Mouse (Mus musculus): Measurements from ENCODE around the gene Gm14548. TPM values are rescaled to one million over a fixed set of nuclear protein-coding genes. Genes with fewer than 3 reads are reported as not detected.

Gm14548 gene
- 1.8 TPM for polyA plus RNA-seq (2014; fragmentation: Illumina TruSeq; extraction: RNeasy Lipid Tissue Mini Kit (QIAGEN cat#74804); ENCODE audit: insufficient read depth, low read depth, low replicate concordance)

DNA sequence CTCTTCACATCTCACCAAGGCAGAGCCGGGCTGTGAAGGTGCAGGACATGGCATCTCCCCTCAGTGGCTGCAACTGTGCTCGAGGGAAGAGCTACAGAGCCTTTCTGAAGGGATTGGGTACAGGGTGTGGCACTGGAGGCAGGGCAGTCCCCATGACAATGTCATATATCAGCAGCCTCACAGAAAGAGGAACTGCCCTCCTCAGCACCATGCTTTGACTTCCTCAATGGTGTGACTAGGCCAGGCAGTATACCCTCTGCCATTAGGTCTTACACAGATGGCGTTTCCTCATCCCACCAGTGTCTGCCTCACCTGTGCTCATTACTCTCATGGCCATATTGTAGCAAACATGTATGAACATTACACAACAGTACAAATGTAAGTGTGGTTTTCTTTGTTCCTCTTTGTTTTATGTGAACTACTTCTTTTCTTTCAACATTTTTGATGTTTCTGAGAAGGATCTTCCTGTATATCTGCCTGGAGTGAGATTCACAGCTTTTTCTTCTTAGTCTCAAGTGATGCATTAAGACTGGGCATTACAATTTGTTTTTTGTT is at the start of gene Gm14548:
Gene Gm14548 (minus strand): TSS at position 85 of the 555 bp plus-strand sequence.

DNA sequence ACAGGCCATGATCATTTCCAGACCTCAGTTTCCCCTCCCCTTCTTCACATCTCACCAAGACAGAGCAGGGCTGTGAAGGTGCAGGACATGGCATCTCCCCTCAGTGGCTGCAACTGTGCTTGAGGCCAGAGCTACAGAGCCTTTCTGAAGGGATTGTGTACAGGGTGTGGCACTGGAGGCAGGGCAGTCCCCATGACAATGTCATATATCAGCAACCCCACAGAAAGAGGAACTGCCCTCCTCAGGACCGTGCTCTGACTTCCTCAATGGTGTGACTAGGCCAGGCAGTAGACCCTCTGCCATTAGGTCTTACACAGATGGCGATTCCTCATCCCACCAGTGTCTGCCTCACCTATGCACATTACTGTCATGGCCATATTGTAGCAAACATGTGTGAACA is 17.5 kb upstream of the Gm14548 start, which contains the start of gene Lilra6:
Gene Lilra6 (minus strand): TSS at position 117 of the 400 bp plus-strand sequence.

DNA sequence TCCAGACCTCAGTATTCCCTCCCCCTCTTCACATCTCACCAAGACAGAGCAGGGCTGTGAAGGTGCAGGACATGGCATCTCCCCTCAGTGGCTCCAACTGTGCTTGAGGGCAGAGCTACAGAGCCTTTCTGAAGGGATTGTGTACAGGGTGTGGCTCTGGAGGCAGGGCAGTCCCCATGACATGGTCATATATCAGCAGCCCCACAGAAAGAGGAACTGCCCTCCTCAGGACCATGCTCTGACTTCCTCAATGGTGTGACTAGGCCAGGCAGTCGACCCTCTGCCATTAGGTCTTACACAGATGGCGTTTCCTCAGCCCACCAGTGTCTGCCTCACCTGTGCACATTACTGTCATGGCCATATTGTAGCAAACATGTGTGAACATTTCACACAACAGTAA is 53.0 kb downstream of the Gm14548 start, which contains the start of gene Pira2:
Gene Pira2 (minus strand): TSS at position 101 of the 400 bp plus-strand sequence.

Other genes with a start within 250 kb of the Gm14548 start
- gene Leng1, start 232.3 kb downstream of the Gm14548 start, polyA plus RNA-seq (2014; fragmentation: Illumina TruSeq; extraction: RNeasy Lipid Tissue Mini Kit (QIAGEN cat#74804); ENCODE audit: insufficient read depth, low read depth, low replicate concordance): 8.4 TPM
- gene Tmc4, start 220.6 kb downstream of the Gm14548 start, polyA plus RNA-seq (2014; fragmentation: Illumina TruSeq; extraction: RNeasy Lipid Tissue Mini Kit (QIAGEN cat#74804); ENCODE audit: insufficient read depth, low read depth, low replicate concordance): 31.0 TPM
- gene Tsen34, start 205.3 kb downstream of the Gm14548 start, polyA plus RNA-seq (2014; fragmentation: Illumina TruSeq; extraction: RNeasy Lipid Tissue Mini Kit (QIAGEN cat#74804); ENCODE audit: insufficient read depth, low read depth, low replicate concordance): 75.9 TPM
- gene Mboat7, start 204.6 kb downstream of the Gm14548 start, polyA plus RNA-seq (2014; fragmentation: Illumina TruSeq; extraction: RNeasy Lipid Tissue Mini Kit (QIAGEN cat#74804); ENCODE audit: insufficient read depth, low read depth, low replicate concordance): 24.4 TPM
- gene Rps9, start 194.1 kb downstream of the Gm14548 start, polyA plus RNA-seq (2014; fragmentation: Illumina TruSeq; extraction: RNeasy Lipid Tissue Mini Kit (QIAGEN cat#74804); ENCODE audit: insufficient read depth, low read depth, low replicate concordance): 2,231 TPM
- gene Pirb, start 177.7 kb downstream of the Gm14548 start, polyA plus RNA-seq (2014; fragmentation: Illumina TruSeq; extraction: RNeasy Lipid Tissue Mini Kit (QIAGEN cat#74804); ENCODE audit: insufficient read depth, low read depth, low replicate concordance): 14.4 TPM
- gene Gm15448, start 72.4 kb downstream of the Gm14548 start, polyA plus RNA-seq (2014; fragmentation: Illumina TruSeq; extraction: RNeasy Lipid Tissue Mini Kit (QIAGEN cat#74804); ENCODE audit: insufficient read depth, low read depth, low replicate concordance): 0.52 TPM
- 2.8 TPM for gene Pira2, start 53.1 kb downstream of the Gm14548 start, polyA plus RNA-seq (2014; fragmentation: Illumina TruSeq; extraction: RNeasy Lipid Tissue Mini Kit (QIAGEN cat#74804); ENCODE audit: insufficient read depth, low read depth, low replicate concordance)
- 1.8 TPM for gene Lilra6, start 17.4 kb upstream of the Gm14548 start, polyA plus RNA-seq (2014; fragmentation: Illumina TruSeq; extraction: RNeasy Lipid Tissue Mini Kit (QIAGEN cat#74804); ENCODE audit: insufficient read depth, low read depth, low replicate concordance)
- gene Lair1, start 165.1 kb upstream of the Gm14548 start, polyA plus RNA-seq (2014; fragmentation: Illumina TruSeq; extraction: RNeasy Lipid Tissue Mini Kit (QIAGEN cat#74804); ENCODE audit: insufficient read depth, low read depth, low replicate concordance): 7.5 TPM
- gene Ttyh1, start 221.3 kb upstream of the Gm14548 start, polyA plus RNA-seq (2014; fragmentation: Illumina TruSeq; extraction: RNeasy Lipid Tissue Mini Kit (QIAGEN cat#74804); ENCODE audit: insufficient read depth, low read depth, low replicate concordance): 0.35 TPM
- 31.4 TPM for gene Leng8, start 238.9 kb upstream of the Gm14548 start, polyA plus RNA-seq (2014; fragmentation: Illumina TruSeq; extraction: RNeasy Lipid Tissue Mini Kit (QIAGEN cat#74804); ENCODE audit: insufficient read depth, low read depth, low replicate concordance)